Mouse (Mus musculus) heart, embryonic 11.5 days (tissue): ENCODE data around the gene Clec14a. TPM values are rescaled to one million over a fixed set of nuclear protein-coding genes. Genes with fewer than 3 reads are reported as not detected.
A peak's percentile ranks its signal among the peaks of the same experiment; 100 is the strongest.

ENCODE experiments used
- ATAC-seq: fragments of 200-750 bp; cut with Nextera tagmentation; replicated peaks from 2 replicates; pipeline ENCODE4 v1.8.0; 2017; ENCODE audit warnings: moderate library complexity; ENCODE audit not compliant: insufficient number of reproducible peaks, low FRiP score, low TSS enrichment
- H3K27ac ChIP-seq: fragments of 300-500 bp; sonication (generic); 2 replicates; pipeline ENCODE4 v1.5.1; 2014; ENCODE audit warnings: mild to moderate bottlenecking, low read depth, low read length
- H3K27me3 ChIP-seq: fragments of 300-500 bp; sonication (generic); 2 replicates; pipeline ENCODE4 v1.6.1; 2014; ENCODE audit warnings: mild to moderate bottlenecking, low read length, mixed read lengths; ENCODE audit not compliant: control insufficient read depth, insufficient read depth
- H3K36me3 ChIP-seq: fragments of 300-500 bp; sonication (generic); 2 replicates; pipeline ENCODE4 v1.6.1; 2014; ENCODE audit warnings: mild to moderate bottlenecking, low read length, moderate library complexity, mixed read lengths; ENCODE audit not compliant: control insufficient read depth, insufficient read depth
- H3K4me1 ChIP-seq: fragments of 300-500 bp; sonication (generic); 2 replicates; pipeline ENCODE4 v1.6.1; 2014; ENCODE audit warnings: low read length; ENCODE audit not compliant: control insufficient read depth, insufficient read depth
- H3K4me2 ChIP-seq: fragments of 300-500 bp; sonication (generic); 2 replicates; pipeline ENCODE4 v1.6.1; 2014; ENCODE audit warnings: mild to moderate bottlenecking, moderate library complexity
- H3K4me3 ChIP-seq: fragments of 300-500 bp; sonication (generic); 2 replicates; pipeline ENCODE4 v1.5.1; 2014; ENCODE audit warnings: low read depth, low read length
- H3K9ac ChIP-seq: fragments of 300-500 bp; sonication (generic); 2 replicates; pipeline ENCODE4 v1.6.1; 2014; ENCODE audit warnings: mild to moderate bottlenecking, low read depth, low read length, moderate library complexity
- H3K9me3 ChIP-seq: fragments of 300-500 bp; sonication (generic); replicated peaks from 2 replicates; pipeline ENCODE4 v1.6.1; 2016; ENCODE audit warnings: low read length; ENCODE audit not compliant: control insufficient read depth
- WGBS: fragments of 180-500 bp; shearing (Covaris S2); extraction: QIAGEN DNeasy Blood & Tissue Kit; methylation state at CpG from one replicate; pipeline ENCODE4 v1.1.7; 2014; ENCODE audit not compliant: insufficient replicate concordance; 5-methylcytosine and 5-hydroxymethylcytosine counted together
- polyA plus RNA-seq: library from polyadenylated mRNA; unstranded; fragments of >200 nt; fragmentation: Nextera tagmentation; extraction: Ambion mirVana; gene quantifications from 2 replicates; pipeline ENCODE4 v1.2.1, GENCODE M21; 2014

Gene Clec14a
- polyA plus RNA-seq, 1 experiment from 2014 or later = 11.0 TPM

DNA sequence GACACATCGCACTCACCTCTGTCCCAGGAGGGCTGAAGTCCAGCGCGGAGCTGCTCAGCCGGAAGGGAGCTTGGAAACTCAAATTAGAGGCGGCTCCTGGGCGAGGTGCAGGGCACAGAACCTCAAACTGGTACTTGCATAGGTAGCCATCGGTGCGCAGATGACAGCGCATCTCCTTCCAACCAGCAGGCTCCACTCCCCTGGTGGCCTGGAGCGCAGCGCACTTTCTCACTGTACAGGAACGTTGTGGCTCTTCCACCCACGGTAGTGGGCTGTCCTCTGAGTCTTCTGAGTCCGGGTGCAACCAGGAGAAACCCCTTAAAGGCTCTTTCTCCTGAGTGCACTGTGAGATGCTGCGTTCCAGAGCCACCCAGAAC lies 916 bp downstream of the Clec14a start:
- H3K4me2 ChIP-seq = peak overlapping the region; percentile 73
- 3% methylated on average over 15 of the region's 15 CpGs for WGBS
- no peaks in the 10 kb centered on the region for H3K27me3 ChIP-seq
- H3K9me3 ChIP-seq = no peaks in the 10 kb centered on the region
- H3K27ac ChIP-seq = peak overlapping the region; percentile 77
- H3K36me3 ChIP-seq = no peaks in the 10 kb centered on the region
- peaks cover 5% of the 10 kb centered on the region; the same call in 1 of the 2 replicates for H3K4me1 ChIP-seq
- peak; percentile 15; the same call in 1 of the 2 replicates for ATAC-seq
- H3K4me3 ChIP-seq = peak overlapping the region; percentile 52
- peak overlapping the region; percentile 71 for H3K9ac ChIP-seq

GRCm38 (mm10) chr12:58267779-58268178 lies 1.3 kb downstream of the Clec14a start:
- H3K36me3 ChIP-seq = no peaks in the 10 kb centered on the region
- peaks cover 5% of the 10 kb centered on the region; the same call in 1 of the 2 replicates for H3K4me1 ChIP-seq
- WGBS = 21% methylated on average over 8 of the region's 8 CpGs
- H3K4me2 ChIP-seq = peak overlapping the region; percentile 73
- no peak overlapping the region for H3K27ac ChIP-seq
- ATAC-seq = no peak
- no peaks in the 10 kb centered on the region for H3K27me3 ChIP-seq
- peak overlapping the region; percentile 52 for H3K4me3 ChIP-seq
- H3K9me3 ChIP-seq = no peaks in the 10 kb centered on the region
- H3K9ac ChIP-seq = peak overlapping the region; percentile 71

- Histone ChIP-seq H3K27me3 (no peaks in the 10 kb centered on the region), H3K4me3 (no peak overlapping the region), H3K36me3 (no peaks in the 10 kb centered on the region), H3K27ac (no peak overlapping the region), H3K4me2 (no peak overlapping the region), H3K9ac (no peak overlapping the region), H3K9me3 (no peaks in the 10 kb centered on the region), H3K4me1 (no peaks in the 10 kb centered on the region)
- 70% methylated on average over 1 of the region's 1 CpGs for WGBS
- no peak for ATAC-seq
Measured at GRCm38 (mm10) chr12:58251901-58252300, 17.2 kb downstream of the Clec14a start.

DNA sequence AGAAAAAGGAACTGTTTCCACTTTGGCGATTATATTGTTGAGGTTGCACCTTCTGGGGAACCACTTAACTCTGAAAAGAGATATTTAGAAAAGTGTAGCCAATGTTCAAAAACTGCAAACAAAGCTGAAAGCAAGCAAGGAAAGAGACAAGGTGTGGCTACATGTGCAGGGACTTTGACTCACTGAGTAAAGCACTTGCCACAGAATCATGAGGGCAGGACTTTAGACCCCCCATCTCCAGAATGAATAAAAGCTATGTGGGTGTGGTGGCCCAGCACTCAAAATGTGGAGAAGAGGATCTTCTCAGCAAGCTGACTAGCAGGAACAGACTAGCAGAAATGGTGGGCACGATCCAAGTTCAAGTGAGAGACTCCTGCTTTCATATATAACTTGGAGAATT lies 36.6 kb downstream of the Clec14a start:
- Histone ChIP-seq H3K9me3 (no peaks in the 10 kb centered on the region), H3K27ac (no peak overlapping the region), H3K27me3 (no peaks in the 10 kb centered on the region), H3K4me2 (no peak overlapping the region), H3K9ac (no peak overlapping the region), H3K4me1 (no peaks in the 10 kb centered on the region), H3K36me3 (no peaks in the 10 kb centered on the region), H3K4me3 (no peak overlapping the region)
- no peak for ATAC-seq
- WGBS = 75% methylated on average over 2 of the region's 2 CpGs

DNA sequence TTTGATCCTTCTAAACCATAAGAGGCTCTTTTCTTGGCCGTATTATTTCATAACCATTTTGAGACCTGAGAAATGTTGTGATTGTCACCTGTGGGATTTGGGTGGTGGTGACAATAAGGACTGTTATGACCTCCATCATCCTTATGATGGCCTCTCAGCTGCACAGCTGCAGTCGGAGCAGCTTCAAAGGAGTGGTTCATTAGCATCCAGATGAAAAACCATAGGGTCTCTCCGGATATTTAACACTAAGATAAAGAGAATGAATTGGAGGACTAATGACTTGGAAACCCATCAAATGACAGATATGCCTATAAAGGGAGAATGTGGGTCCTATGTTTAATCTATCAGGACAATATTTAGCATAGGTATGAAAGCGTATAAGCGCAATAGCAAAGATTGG lies 43.4 kb downstream of the Clec14a start:
- Histone ChIP-seq H3K4me2 (no peak overlapping the region), H3K4me1 (no peaks in the 10 kb centered on the region), H3K9ac (no peak overlapping the region), H3K27me3 (no peaks in the 10 kb centered on the region), H3K36me3 (no peaks in the 10 kb centered on the region), H3K4me3 (no peak overlapping the region), H3K27ac (no peak overlapping the region), H3K9me3 (no peaks in the 10 kb centered on the region)
- no peak for ATAC-seq
- 76% methylated on average over 5 of the region's 5 CpGs for WGBS

DNA sequence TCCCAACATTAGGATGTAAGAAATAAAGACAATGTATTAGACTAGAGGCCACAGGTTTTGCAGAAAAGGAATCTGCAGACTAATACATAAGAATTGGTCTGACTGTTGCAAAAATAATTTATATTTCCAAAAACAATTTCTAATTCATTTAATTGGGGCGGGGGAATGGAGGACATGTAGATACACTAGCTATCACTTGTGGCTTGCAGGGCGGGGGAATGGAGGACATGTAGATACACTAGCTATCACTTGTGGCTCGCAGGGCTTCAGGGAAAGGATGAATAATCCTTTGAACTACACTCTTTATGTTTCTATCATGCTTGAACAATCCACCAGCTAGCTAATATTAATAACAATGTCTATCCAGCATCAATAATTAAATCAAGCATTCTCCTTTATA lies 50.0 kb downstream of the Clec14a start:
- no peak overlapping the region for H3K4me2 ChIP-seq
- no peak overlapping the region for H3K9ac ChIP-seq
- ATAC-seq = no peak
- H3K27me3 ChIP-seq = peaks cover 4% of the 10 kb centered on the region; the same call in 1 of the 2 replicates
- no peaks in the 10 kb centered on the region for H3K9me3 ChIP-seq
- H3K27ac ChIP-seq = no peak overlapping the region
- H3K4me1 ChIP-seq = no peaks in the 10 kb centered on the region
- H3K4me3 ChIP-seq = no peak overlapping the region
- WGBS = 64% methylated on average over 3 of the region's 3 CpGs
- no peaks in the 10 kb centered on the region for H3K36me3 ChIP-seq

- 54% methylated on average over 2 of the region's 2 CpGs for WGBS
- ATAC-seq = no peak
Measured at GRCm38 (mm10) chr12:58216218-58216617, 52.9 kb downstream of the Clec14a start.

More at GRCm38 (mm10) chr12:58216218-58216617, 52.9 kb downstream of the Clec14a start:
- H3K4me1 ChIP-seq = peaks cover 7% of the 10 kb centered on the region
- H3K4me2 ChIP-seq = no peak overlapping the region
- no peaks in the 10 kb centered on the region for H3K9me3 ChIP-seq
- H3K27ac ChIP-seq = no peak overlapping the region
- peaks cover 29% of the 10 kb centered on the region for H3K27me3 ChIP-seq
- H3K4me3 ChIP-seq = no peak overlapping the region
- no peak overlapping the region for H3K9ac ChIP-seq
- no peaks in the 10 kb centered on the region for H3K36me3 ChIP-seq

Other genes with a start within 250 kb of the Clec14a start
- gene Sstr1, start 57.5 kb downstream of the Clec14a start, polyA plus RNA-seq = 0.13 TPM in 1 of 2 replicates, not detected in the other